Mouse (Mus musculus) lung, postnatal 0 days (tissue): ENCODE measurements around the gene Dip2b. TPM values are rescaled to one million over a fixed set of nuclear protein-coding genes. Genes with fewer than 3 reads are reported as not detected.

Source experiments
- ATAC-seq: fragments of 200-750 bp; cut with Nextera tagmentation; 2 replicates; pipeline ENCODE4 v1.8.0; 2017; ENCODE audit warnings: moderate library complexity
- DNase-seq: peaks from one replicate; pipeline ENCODE4 v3.0.0-alpha.2; 2016; ENCODE audit warnings: low spot score
- H3K27ac ChIP-seq: fragments of 300-500 bp; sonication (generic); 2 replicates; pipeline ENCODE4 v1.5.1; 2014; ENCODE audit warnings: antibody characterized with exemption, mild to moderate bottlenecking, low read length, mixed read lengths
- H3K27me3 ChIP-seq: fragments of 300-500 bp; sonication (generic); replicated peaks from 2 replicates; pipeline ENCODE4 v1.6.1; 2014; ENCODE audit warnings: low read length, mixed read lengths; ENCODE audit not compliant: insufficient read depth
- H3K36me3 ChIP-seq: fragments of 300-500 bp; sonication (generic); 2 replicates; pipeline ENCODE4 v1.6.1; 2014; ENCODE audit warnings: low read length, mixed read lengths; ENCODE audit not compliant: insufficient read depth
- H3K4me1 ChIP-seq: fragments of 300-500 bp; sonication (generic); 2 replicates; pipeline ENCODE4 v1.6.1; 2014; ENCODE audit warnings: antibody characterized with exemption, low read depth, low read length, mixed read lengths; ENCODE audit not compliant: insufficient read depth
- H3K4me2 ChIP-seq: fragments of 300-500 bp; sonication (generic); replicated peaks from 2 replicates; pipeline ENCODE4 v1.6.1; 2014; ENCODE audit warnings: low read depth, mild to moderate bottlenecking, low read length, moderate library complexity, mixed read lengths
- H3K4me3 ChIP-seq: fragments of 300-500 bp; sonication (generic); 2 replicates; pipeline ENCODE4 v1.5.1; 2014; ENCODE audit warnings: low read depth, low read length
- H3K9ac ChIP-seq: fragments of 300-500 bp; sonication (generic); replicated peaks from 2 replicates; pipeline ENCODE4 v1.6.1; 2014; ENCODE audit warnings: low read depth, mild to moderate bottlenecking
- H3K9me3 ChIP-seq: fragments of 300-500 bp; sonication (generic); 2 replicates; pipeline ENCODE4 v1.6.1; 2016; ENCODE audit warnings: low read length, mixed read lengths
- CTCF ChIP-seq: IDR thresholded peaks from 2 replicates; pipeline ENCODE4 v1.5.1; 2016; ENCODE audit warnings: antibody characterized with exemption, mild to moderate bottlenecking
- EP300 ChIP-seq: IDR thresholded peaks from 2 replicates; pipeline ENCODE4 v1.6.1; 2016; ENCODE audit warnings: antibody characterized with exemption, mild to moderate bottlenecking, control low read depth
- WGBS: fragments of 180-500 bp; shearing (Covaris S2); extraction: QIAGEN DNeasy Blood & Tissue Kit; methylation state at CpG from one replicate; pipeline ENCODE4 v1.1.7; 2014; 5-methylcytosine and 5-hydroxymethylcytosine counted together
- polyA plus RNA-seq: library from polyadenylated mRNA; unstranded; fragments of >200 nt; fragmentation: Nextera tagmentation; extraction: Ambion mirVana; gene quantifications from 2 replicates; pipeline ENCODE4 v1.2.1, GENCODE M21; 2015

Dip2b gene
- polyA plus RNA-seq, 1 experiment from 2014 or later = 6.6 TPM

- no peaks in the 10 kb centered on the region for H3K27me3 ChIP-seq
- no peak overlapping the region for H3K27ac ChIP-seq
- WGBS = 73% methylated on average over 5 of the region's 5 CpGs
- peaks cover 45% of the 10 kb centered on the region for H3K36me3 ChIP-seq
- no peak overlapping the region for H3K4me3 ChIP-seq
- no peak for DNase-seq
- H3K4me2 ChIP-seq = no peak overlapping the region
- no peaks in the 10 kb centered on the region for H3K4me1 ChIP-seq
- no peaks in the 10 kb centered on the region for H3K9me3 ChIP-seq
- TF ChIP-seq CTCF (peak; percentile 52), EP300 (no peak)
- ATAC-seq = no peak
- no peak overlapping the region for H3K9ac ChIP-seq
Observed at GRCm38 (mm10) chr15:100188542-100188941, 150.1 kb downstream of the Dip2b start.

GRCm38 (mm10) chr15:100188962-100189404 lies 150.5 kb downstream of the Dip2b start:
- peak; percentile 65; the same call in 1 of the 2 replicates for ATAC-seq
- Histone ChIP-seq H3K4me3 (no peak overlapping the region), H3K27ac (no peak overlapping the region), H3K27me3 (no peaks in the 10 kb centered on the region), H3K9ac (no peak overlapping the region), H3K36me3 (peaks cover 48% of the 10 kb centered on the region), H3K4me1 (no peaks in the 10 kb centered on the region), H3K9me3 (no peaks in the 10 kb centered on the region), H3K4me2 (no peak overlapping the region)
- TF ChIP-seq CTCF (no peak), EP300 (no peak)
- peak; percentile 29 for DNase-seq
- 55% methylated on average over 14 of the region's 14 CpGs for WGBS

- 77% methylated on average over 5 of the region's 5 CpGs for WGBS
- TF ChIP-seq CTCF (no peak), EP300 (no peak)
Observed at GRCm38 (mm10) chr15:100190083-100190482, 151.6 kb downstream of the Dip2b start.

GRCm38 (mm10) chr15:100198983-100199745 lies 160.7 kb downstream of the Dip2b start:
- no peak for DNase-seq
- WGBS = 85% methylated on average over 11 of the region's 11 CpGs
- no peak overlapping the region for H3K27ac ChIP-seq
- no peak overlapping the region for H3K4me2 ChIP-seq
- peak; percentile 37; the same call in 1 of the 2 replicates for ATAC-seq
- no peaks in the 10 kb centered on the region for H3K9me3 ChIP-seq
- TF ChIP-seq EP300 (no peak), CTCF (peak; percentile 32; the same call in 1 of the 2 replicates)
- H3K9ac ChIP-seq = no peak overlapping the region
- no peaks in the 10 kb centered on the region for H3K27me3 ChIP-seq
- H3K36me3 ChIP-seq = peaks cover 27% of the 10 kb centered on the region
- no peak overlapping the region for H3K4me3 ChIP-seq
- no peaks in the 10 kb centered on the region for H3K4me1 ChIP-seq

More at GRCm38 (mm10) chr15:100190083-100190482, 151.6 kb downstream of the Dip2b start:
- Histone ChIP-seq H3K36me3 (peaks cover 51% of the 10 kb centered on the region), H3K27ac (no peak overlapping the region), H3K9ac (no peak overlapping the region), H3K9me3 (no peaks in the 10 kb centered on the region), H3K27me3 (no peaks in the 10 kb centered on the region), H3K4me2 (no peak overlapping the region), H3K4me3 (no peak overlapping the region), H3K4me1 (no peaks in the 10 kb centered on the region)
- no peak for DNase-seq
- ATAC-seq = peak; percentile 20; the same call in 1 of the 2 replicates

- Histone ChIP-seq H3K4me3 (no peak overlapping the region), H3K4me1 (no peaks in the 10 kb centered on the region), H3K27me3 (no peaks in the 10 kb centered on the region), H3K4me2 (no peak overlapping the region), H3K9ac (no peak overlapping the region), H3K9me3 (no peaks in the 10 kb centered on the region), H3K27ac (no peak overlapping the region), H3K36me3 (peaks cover 22% of the 10 kb centered on the region)
- ATAC-seq (peak; percentile 55), DNase-seq (peak; percentile 22)
- TF ChIP-seq EP300 (no peak; the same call in 1 of the 2 replicates), CTCF (peak; percentile 35)
- 50% methylated on average over 3 of the region's 3 CpGs for WGBS
Observed at GRCm38 (mm10) chr15:100199790-100200189, 161.3 kb downstream of the Dip2b start.

- Histone ChIP-seq H3K9ac (no peak overlapping the region), H3K9me3 (no peaks in the 10 kb centered on the region), H3K4me2 (no peak overlapping the region), H3K4me3 (no peak overlapping the region), H3K4me1 (no peaks in the 10 kb centered on the region), H3K27me3 (no peaks in the 10 kb centered on the region), H3K27ac (no peak overlapping the region), H3K36me3 (peaks cover 9% of the 10 kb centered on the region)
- TF ChIP-seq CTCF (no peak), EP300 (no peak)
- ATAC-seq (no peak), DNase-seq (no peak)
- 76% methylated on average over 3 of the region's 3 CpGs for WGBS
Observed at GRCm38 (mm10) chr15:100201806-100202205, 163.3 kb downstream of the Dip2b start.
